ENCODE assay signal across 8 mouse cellular contexts in the genomic region with DNA sequence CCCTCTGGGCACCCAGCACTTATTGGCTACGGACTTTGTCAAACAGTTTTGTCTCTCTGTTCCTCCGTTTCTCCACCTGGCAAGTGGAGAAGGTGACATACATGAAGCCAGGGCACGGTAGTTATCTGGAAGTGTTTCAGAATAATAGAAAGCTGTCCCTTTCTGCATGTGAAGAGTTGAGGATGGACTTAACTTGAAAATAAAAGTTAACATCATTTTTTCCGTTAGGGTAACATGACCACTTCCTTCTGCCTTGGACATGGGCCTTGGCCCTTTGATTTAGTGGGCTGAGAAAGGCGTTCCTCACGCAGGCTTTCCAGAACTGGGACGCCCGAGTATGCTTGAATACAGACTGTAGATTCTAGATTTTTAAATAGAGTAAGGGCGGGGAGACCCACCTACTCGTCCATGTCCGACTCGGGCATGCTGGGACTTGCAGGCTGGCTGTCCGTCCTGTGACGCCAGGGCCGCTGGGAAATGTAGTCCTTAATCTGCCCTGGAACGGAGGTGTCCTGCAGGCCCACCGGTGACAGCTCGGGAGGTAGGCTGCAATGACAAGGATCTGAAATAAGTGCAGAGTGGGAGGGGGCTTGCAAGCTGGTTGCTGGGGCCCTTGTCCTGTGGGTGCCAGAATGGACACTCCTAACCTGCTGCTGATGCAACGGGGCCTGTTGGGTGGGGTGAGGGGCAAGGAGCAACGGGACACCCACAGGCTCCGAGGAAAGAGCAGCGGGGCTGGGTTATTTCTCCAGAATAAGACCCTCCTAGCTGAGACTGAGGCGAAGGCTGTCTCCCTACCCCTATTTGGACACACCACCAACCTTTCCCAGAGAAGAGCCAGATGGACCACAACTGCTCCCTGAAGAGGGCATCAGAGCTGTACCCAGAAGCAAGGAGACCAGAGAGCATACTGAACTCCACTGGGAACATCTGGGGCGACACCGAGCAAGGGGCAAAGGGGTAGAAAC. TPM values are rescaled to one million over a fixed set of nuclear protein-coding genes. Genes with fewer than 3 reads are reported as not detected.
DNase-seq lines count a peak whose midpoint lies in the region; ATAC-seq and TF ChIP-seq lines count a peak whose summit lies in the region.

Inpp5b (plus strand) TSS at position 475 of the 968 bp plus-strand sequence.

- peaks cover 26 to 67% of the 10 kb centered on the region in 2 experiments for H3K4me1 ChIP-seq in CH12.LX (ENCODE audit: control insufficient read depth in 1 of 2, insufficient read depth in 2 of 2)
- H3K4me1 ChIP-seq in forebrain, embryonic 10.5 days: peaks cover 15% of the 10 kb centered on the region
- H3K4me1 ChIP-seq in heart, embryonic 14.5 days (ENCODE audit: control insufficient read depth in 2 of 2, insufficient read depth in 2 of 2, low read length in 2 of 2): peaks cover 5 to 10% of the 10 kb centered on the region in 2 experiments; a peak in 3 of 4 replicates
- 0 out of 2 replicates have a peak, but pooled peaks cover 9% of the 10 kb centered on the region for H3K4me1 ChIP-seq in liver, embryonic 11.5 days (replicated peaks; ENCODE audit: control insufficient read depth, insufficient read depth, low read length)

- peak within 1 kb of the TSS; percentile 72 for H3K4me2 ChIP-seq in CH12.LX (ENCODE audit: insufficient read depth, low read depth, poor library complexity, severe bottlenecking)
- H3K4me2 ChIP-seq in heart, embryonic 14.5 days (ENCODE audit: low read length): peak within 1 kb of the TSS; percentile 81
- H3K4me2 ChIP-seq in liver, embryonic 11.5 days: peak within 1 kb of the TSS; percentile 71

- dilution Hi-C loops in CH12.LX (cut with MboI; ENCODE audit: extremely low pct_ligation_motif_present, extremely low pct_unique_long_range_greater_than_20kb, low sequenced_read_pairs): no loop called here

- whole genome bisulfite sequencing in forebrain, embryonic 10.5 days: 21% methylated on average over 25 of the region's 25 CpGs
- 15% methylated on average over 25 of the region's 25 CpGs for WGBS in heart, embryonic 14.5 days
- 16% methylated on average over 25 of the region's 25 CpGs for WGBS in liver, embryonic 11.5 days

- H3K27ac ChIP-seq in CH12.LX (ENCODE audit: insufficient read depth, low read depth): peak within 1 kb of the TSS; percentile 69
- H3K27ac ChIP-seq in forebrain, embryonic 10.5 days: peak within 1 kb of the TSS; percentile 82
- H3K27ac ChIP-seq in heart, embryonic 14.5 days (replicated peaks in 1 of 2; ENCODE audit: control insufficient read depth in 1 of 2, insufficient read depth in 1 of 2, low read depth in 2 of 2, low read length in 2 of 2): peak within 1 kb of the TSS; percentile 13 to 37; a peak in 3 of 4 replicates
- H3K27ac ChIP-seq in liver, embryonic 11.5 days (ENCODE audit: low read depth, low read length): no peak within 1 kb of the TSS; the same call in 1 of the 2 replicates

- no peaks in the 10 kb centered on the region for H3K27me3 ChIP-seq in CH12.LX (replicated peaks)
- peaks cover 6% of the 10 kb centered on the region; the same call in 1 of the 2 replicates for H3K27me3 ChIP-seq in forebrain, embryonic 10.5 days (ENCODE audit: poor library complexity, severe bottlenecking)
- H3K27me3 ChIP-seq in heart, embryonic 14.5 days (ENCODE audit: control insufficient read depth, insufficient read depth, low read length): no peaks in the 10 kb centered on the region
- no peaks in the 10 kb centered on the region for H3K27me3 ChIP-seq in liver, embryonic 11.5 days (replicated peaks; ENCODE audit: control insufficient read depth, insufficient read depth, low read length)
- H3K27me3 ChIP-seq in splenic B cell, adult 2 months (ENCODE audit: control insufficient read depth, insufficient read depth, low read length, poor library complexity, severe bottlenecking): no peaks in the 10 kb centered on the region

- peak; percentile 69 for TF ChIP-seq POLR2A in CH12.LX (IDR thresholded peaks at IDR 0.05; ENCODE audit: low read depth, low read length)

- H3K79me2 ChIP-seq in CH12.LX (replicated peaks; ENCODE audit: control insufficient read depth, extremely low read depth, insufficient read depth, poor library complexity, severe bottlenecking): peaks cover 4% of the 10 kb centered on the region; the same call in 1 of the 2 replicates

- in situ Hi-C loops in CH12.LX (cut with MboI; ENCODE audit: low pct_ligation_motif_present, low pct_unique_long_range_greater_than_20kb, low sequenced_read_pairs): no loop called here

- H3K9ac ChIP-seq in CH12.LX (ENCODE audit: insufficient read depth, low read depth): peak within 1 kb of the TSS; percentile 68
- peak within 1 kb of the TSS; percentile 77 for H3K9ac ChIP-seq in heart, embryonic 14.5 days (ENCODE audit: low read length)
- H3K9ac ChIP-seq in liver, embryonic 11.5 days (ENCODE audit: low read depth, low read length): peak within 1 kb of the TSS; percentile 58

- peak; percentile 84 for DNase-seq in CH12.LX (ENCODE audit: extremely low read depth)
- peak; percentile 52 for DNase-seq in c-Kit-positive CD71-negative TER-119-negative erythroid progenitor cells, embryonic 14.5 days (ENCODE audit: low read depth)
- DNase-seq in forebrain, embryonic 10.5 days (ENCODE audit: extremely low spot score, low spot score): peak; percentile 76
- peak; percentile 89 for DNase-seq in kidney, postnatal 10 days
- DNase-seq in liver, embryonic 11.5 days (ENCODE audit: low spot score): peak; percentile 81
- peak; percentile 57 for DNase-seq in naive thymus-derived CD4-positive, alpha-beta T cell, adult 2 months (ENCODE audit: low read depth)
- peak; percentile 80 for DNase-seq in splenic B cell, adult 2 months (ENCODE audit: low read depth, low spot score)

- peaks cover 19 to 39% of the 10 kb centered on the region in 2 experiments for H3K36me3 ChIP-seq in CH12.LX (replicated peaks in 1 of 2; ENCODE audit: control insufficient read depth in 1 of 2, insufficient read depth in 1 of 2, low read length in 1 of 2)
- H3K36me3 ChIP-seq in forebrain, embryonic 10.5 days (replicated peaks): no peaks in the 10 kb centered on the region
- 0 out of 2 replicates have a peak, but pooled peaks cover 3% of the 10 kb centered on the region for H3K36me3 ChIP-seq in heart, embryonic 14.5 days (ENCODE audit: control insufficient read depth, insufficient read depth, low read length)
- H3K36me3 ChIP-seq in liver, embryonic 11.5 days (ENCODE audit: control insufficient read depth, insufficient read depth, low read length): no peaks in the 10 kb centered on the region
- H3K36me3 ChIP-seq in splenic B cell, adult 2 months (ENCODE audit: control insufficient read depth, insufficient read depth, low read length, poor library complexity, severe bottlenecking): no peaks in the 10 kb centered on the region; the same call in 1 of the 2 replicates

- H3K9me3 ChIP-seq in CH12.LX (replicated peaks; ENCODE audit: low read length): no peaks in the 10 kb centered on the region
- H3K9me3 ChIP-seq in forebrain, embryonic 10.5 days: no peaks in the 10 kb centered on the region
- no peaks in the 10 kb centered on the region for H3K9me3 ChIP-seq in heart, embryonic 14.5 days (ENCODE audit: control insufficient read depth, low read length)
- H3K9me3 ChIP-seq in liver, embryonic 11.5 days (ENCODE audit: control insufficient read depth, low read length): no peaks in the 10 kb centered on the region

- peak in 1 of 2 experiments; percentile 17; a peak in 1 of 4 replicates for TF ChIP-seq CTCF in CH12.LX (conservative IDR thresholded peaks at IDR 0.05 in 1 of 2, IDR thresholded peaks at IDR 0.05 in 1 of 2; ENCODE audit: low read depth in 2 of 2, low read length in 2 of 2)

- H3K4me3 ChIP-seq in CH12.LX (replicated peaks in 1 of 3; ENCODE audit: low read depth in 2 of 3, low read length in 2 of 3, poor library complexity in 1 of 3): peak within 1 kb of the TSS; percentile 75 to 94 (median 80)
- peak within 1 kb of the TSS; percentile 57 for H3K4me3 ChIP-seq in forebrain, embryonic 10.5 days
- peak within 1 kb of the TSS; percentile 68 to 78 for H3K4me3 ChIP-seq in heart, embryonic 14.5 days (ENCODE audit: control insufficient read depth in 1 of 2, insufficient read depth in 1 of 2, low read depth in 1 of 2, low read length in 2 of 2)
- H3K4me3 ChIP-seq in liver, embryonic 11.5 days (ENCODE audit: low read depth, low read length): peak within 1 kb of the TSS; percentile 68

- TF ChIP-seq EP300 in CH12.LX (IDR thresholded peaks at IDR 0.05; ENCODE audit: low read length): peak; percentile 57

- no peak; the same call in none of the 2 replicates for TF ChIP-seq RAD21 in CH12.LX (IDR thresholded peaks at IDR 0.05; ENCODE audit: low read depth, low read length)

- peak; percentile 74 for ATAC-seq in heart, embryonic 14.5 days (ENCODE audit: insufficient number of reproducible peaks, insufficient read depth, low FRiP score, low read depth)
- peak; percentile 88 for ATAC-seq in liver, embryonic 11.5 days (replicated peaks; ENCODE audit: low FRiP score)

TF ChIP-seq in CH12.LX, 34 proteins besides CTCF, POLR2A, EP300 and RAD21 (continues in another document):
- TF ChIP-seq USF1 (IDR thresholded peaks at IDR 0.05; ENCODE audit: low read depth, low read length) (no peak), USF2 (conservative IDR thresholded peaks at IDR 0.05; ENCODE audit: low read depth, low read length) (no peak), ZMIZ1 (IDR thresholded peaks at IDR 0.05; ENCODE audit: low read depth, low read length) (0 out of 2 replicates have a peak, but pooled peaks have one; percentile 22), ZNF384 (IDR thresholded peaks at IDR 0.05; ENCODE audit: low read depth, low read length) (no peak), UBTF (IDR thresholded peaks at IDR 0.05; ENCODE audit: low read depth, low read length) (0 out of 2 replicates have a peak, but pooled peaks have one; percentile 39), IRF4 (IDR thresholded peaks at IDR 0.05; ENCODE audit: low read depth, low read length) (peak; percentile 14; the same call in 1 of the 2 replicates), JUN (IDR thresholded peaks at IDR 0.05; ENCODE audit: insufficient read depth, low read depth, low read length) (peak; percentile 84), NELFE (IDR thresholded peaks at IDR 0.05; ENCODE audit: low read depth, low read length) (no peak; the same call in 1 of the 2 replicates), MXI1 (IDR thresholded peaks at IDR 0.05; ENCODE audit: low read depth, low read length) (no peak; the same call in 1 of the 2 replicates), ZKSCAN1 (IDR thresholded peaks at IDR 0.05; ENCODE audit: borderline replicate concordance, low read depth, low read length) (no peak), E2F4 (IDR thresholded peaks at IDR 0.05; ENCODE audit: insufficient replicate concordance, low read depth, low read length) (no peak), MYC (IDR thresholded peaks at IDR 0.05; ENCODE audit: low read depth, low read length) (no peak)

RNA-seq across cellular contexts. Expression of gene Inpp5b, which starts in this region (rescaled TPM):
- total RNA-seq in CH12.LX (2012; rRNA removed): 25.9 and 26.2 TPM in 2 replicates
- 30.2 and 34.0 TPM in 2 replicates for total RNA-seq in CH12.LX (2014; rRNA removed)
- polyA plus RNA-seq in CH12.LX (2012; ENCODE audit: insufficient read length, low read depth): 21.1 and 25.6 TPM in 2 replicates
- polyA plus RNA-seq in forebrain, embryonic 10.5 days (2016; fragmentation: Nextera tagmentation; extraction: Ambion mirVana): 28.8 and 29.4 TPM in 2 replicates
- polyA plus RNA-seq in heart, embryonic 14.5 days (2014; fragmentation: Nextera tagmentation; extraction: Ambion mirVana): 17.3 and 18.6 TPM in 2 replicates
- polyA plus RNA-seq in liver, embryonic 11.5 days (2014; fragmentation: Nextera tagmentation; extraction: Ambion mirVana): 58.2 and 63.3 TPM in 2 replicates
